Mouse (Mus musculus) spleen, postnatal 10 days (tissue): ENCODE measurements around the gene Dis3l2.

Experiments used
- DNase-seq, 2 experiments: peaks; one replicate each; pipeline ENCODE4 v3.0.0; 2021 to 2022; ENCODE audit warnings: low spot score in 2 of 2

The Dis3l2 gene

GRCm38 (mm10) chr1:86733160-86733821, 29.7 kb downstream of the Dis3l2 start:
- no peak for DNase-seq

- no peak for DNase-seq
Measured at GRCm38 (mm10) chr1:86736414-86736813, 32.8 kb downstream of the Dis3l2 start.

GRCm38 (mm10) chr1:86742896-86743295, 39.3 kb downstream of the Dis3l2 start:
- no peak for DNase-seq

- DNase-seq, result no peak
Measured at GRCm38 (mm10) chr1:86747034-86747433, 43.4 kb downstream of the Dis3l2 start.

- no peak for DNase-seq
Measured at GRCm38 (mm10) chr1:86750094-86750493, 46.5 kb downstream of the Dis3l2 start.

- no peak for DNase-seq
Measured at GRCm38 (mm10) chr1:86753416-86753815, 49.8 kb downstream of the Dis3l2 start.

GRCm38 (mm10) chr1:86754335-86754734, 50.7 kb downstream of the Dis3l2 start:
- no peak for DNase-seq

- DNase-seq, result no peak
Measured at GRCm38 (mm10) chr1:86758091-86758490, 54.5 kb downstream of the Dis3l2 start.

GRCm38 (mm10) chr1:86762161-86762560, 58.6 kb downstream of the Dis3l2 start:
- DNase-seq, result no peak

GRCm38 (mm10) chr1:86801241-86801640, 97.6 kb downstream of the Dis3l2 start:
- DNase-seq, result no peak

GRCm38 (mm10) chr1:86811756-86812155, 108.1 kb downstream of the Dis3l2 start:
- no peak for DNase-seq

- no peak for DNase-seq
Measured at GRCm38 (mm10) chr1:86822266-86822665, 118.7 kb downstream of the Dis3l2 start.

GRCm38 (mm10) chr1:86834351-86834987, 130.9 kb downstream of the Dis3l2 start:
- DNase-seq, result no peak

GRCm38 (mm10) chr1:86834988-86835387, 131.4 kb downstream of the Dis3l2 start:
- no peak for DNase-seq

- no peak for DNase-seq
Measured at GRCm38 (mm10) chr1:86850754-86851153, 147.1 kb downstream of the Dis3l2 start.

GRCm38 (mm10) chr1:86858876-86859275, 155.3 kb downstream of the Dis3l2 start:
- DNase-seq, result no peak

GRCm38 (mm10) chr1:86859371-86859770, 155.8 kb downstream of the Dis3l2 start:
- no peak for DNase-seq

GRCm38 (mm10) chr1:86873745-86874144, 170.1 kb downstream of the Dis3l2 start:
- DNase-seq, result no peak

GRCm38 (mm10) chr1:86878743-86879142, 175.1 kb downstream of the Dis3l2 start:
- DNase-seq, result no peak

GRCm38 (mm10) chr1:86879547-86879946, 175.9 kb downstream of the Dis3l2 start:
- DNase-seq, result no peak

GRCm38 (mm10) chr1:86887060-86887459, 183.5 kb downstream of the Dis3l2 start:
- no peak for DNase-seq

- DNase-seq, result no peak
Measured at GRCm38 (mm10) chr1:86912481-86912880, 208.9 kb downstream of the Dis3l2 start.

GRCm38 (mm10) chr1:86913896-86914295, 210.3 kb downstream of the Dis3l2 start:
- no peak for DNase-seq

GRCm38 (mm10) chr1:86914697-86915096, 211.1 kb downstream of the Dis3l2 start:
- no peak for DNase-seq
